Mouse (Mus musculus) lung, embryonic 15.5 days (tissue): ENCODE measurements around the gene Mapkapk3. TPM values are rescaled to one million over a fixed set of nuclear protein-coding genes. Genes with fewer than 3 reads are reported as not detected.

ENCODE experiments used
- ATAC-seq: fragments of 200-750 bp; cut with Nextera tagmentation; 2 replicates; pipeline ENCODE4 v1.8.0; 2017; ENCODE audit warnings: moderate number of reproducible peaks, borderline replicate concordance; ENCODE audit not compliant: low FRiP score, low TSS enrichment; ENCODE audit errors: extremely low read depth
- H3K27ac ChIP-seq: fragments of 300-500 bp; sonication (generic); 2 replicates; pipeline ENCODE4 v1.5.1; 2015; ENCODE audit warnings: moderate library complexity, mild to moderate bottlenecking, inconsistent platforms
- H3K27me3 ChIP-seq: fragments of 300-500 bp; sonication (generic); 2 replicates; pipeline ENCODE4 v1.6.1; 2015; ENCODE audit warnings: inconsistent platforms
- H3K36me3 ChIP-seq: fragments of 300-500 bp; sonication (generic); 2 replicates; pipeline ENCODE4 v1.6.1; 2015; ENCODE audit warnings: inconsistent platforms
- H3K4me1 ChIP-seq: fragments of 300-500 bp; sonication (generic); 2 replicates; pipeline ENCODE4 v1.6.1; 2015; ENCODE audit warnings: inconsistent platforms
- H3K4me2 ChIP-seq: fragments of 300-500 bp; sonication (generic); 2 replicates; pipeline ENCODE4 v1.6.1; 2015; ENCODE audit warnings: inconsistent platforms, mild to moderate bottlenecking, moderate library complexity
- H3K4me3 ChIP-seq: fragments of 300-500 bp; sonication (generic); 2 replicates; pipeline ENCODE4 v1.5.1; 2015; ENCODE audit warnings: mild to moderate bottlenecking, inconsistent platforms
- H3K9ac ChIP-seq: fragments of 300-500 bp; sonication (generic); 2 replicates; pipeline ENCODE4 v1.6.1; 2015; ENCODE audit warnings: inconsistent platforms
- H3K9me3 ChIP-seq: fragments of 300-500 bp; sonication (generic); 2 replicates; pipeline ENCODE4 v1.6.1; 2016; ENCODE audit warnings: inconsistent platforms
- WGBS: fragments of 180-500 bp; shearing (Covaris S2); methylation state at CpG from one replicate; pipeline ENCODE4 v1.1.7; 2015; 5-methylcytosine and 5-hydroxymethylcytosine counted together
- polyA plus RNA-seq: library from polyadenylated mRNA; unstranded; fragments of >200 nt; fragmentation: Nextera tagmentation; extraction: Ambion mirVana; gene quantifications from 2 replicates; pipeline ENCODE4 v1.2.1, GENCODE M21; 2015

Mapkapk3 gene
- polyA plus RNA-seq, 1 experiment from 2014 or later = 17.8 TPM

DNA sequence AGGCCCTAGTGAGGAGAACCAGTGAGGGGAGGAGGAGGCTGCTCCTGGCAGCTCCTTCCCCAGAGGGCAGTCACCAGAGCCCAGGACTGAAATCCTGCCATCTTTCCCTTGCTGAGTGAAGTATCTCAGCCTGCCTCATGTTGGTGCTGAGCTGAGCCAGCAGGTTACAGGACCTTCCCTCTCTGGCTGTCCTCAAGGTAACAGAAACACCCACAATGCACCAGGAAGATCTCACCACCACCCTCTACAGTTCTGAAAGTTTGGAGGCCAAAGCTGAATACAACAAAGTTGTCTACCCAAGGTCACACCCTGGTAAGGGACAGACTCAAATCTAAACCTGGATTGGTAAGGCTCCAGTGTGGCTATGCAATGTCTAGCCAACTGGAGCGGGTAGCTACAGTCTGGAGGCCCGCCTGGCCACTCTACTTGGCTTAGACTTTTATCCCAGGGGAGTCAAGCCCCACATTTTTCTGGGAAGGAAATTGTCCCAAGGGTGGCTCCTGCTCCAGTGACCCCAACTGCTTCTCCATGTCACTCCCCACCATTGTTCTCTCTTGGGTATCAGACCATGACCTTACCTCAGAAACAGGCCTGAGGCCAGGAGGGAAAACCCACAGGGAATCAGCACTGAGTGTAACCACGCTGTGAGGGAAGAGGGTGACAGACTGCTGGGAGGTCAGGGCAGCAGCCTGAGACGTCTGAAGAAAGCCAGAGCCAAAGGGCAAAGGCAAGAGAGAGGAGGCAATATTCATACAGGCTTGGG is 35.3 kb upstream of the Mapkapk3 start:
- H3K27ac ChIP-seq = no peak overlapping the region
- H3K9me3 ChIP-seq = no peaks in the 10 kb centered on the region
- H3K4me3 ChIP-seq = no peak overlapping the region
- H3K36me3 ChIP-seq = no peaks in the 10 kb centered on the region; the same call in 1 of the 2 replicates
- no peak overlapping the region for H3K9ac ChIP-seq
- ATAC-seq = no peak
- H3K4me2 ChIP-seq = no peak overlapping the region
- H3K4me1 ChIP-seq = peaks cover 17% of the 10 kb centered on the region
- WGBS = 68% methylated on average over 4 of the region's 4 CpGs
- no peaks in the 10 kb centered on the region for H3K27me3 ChIP-seq

GRCm38 (mm10) chr9:107323558-107323957 is 33.9 kb upstream of the Mapkapk3 start:
- Histone ChIP-seq H3K36me3 (no peaks in the 10 kb centered on the region; the same call in 1 of the 2 replicates), H3K4me1 (peaks cover 17% of the 10 kb centered on the region), H3K4me2 (no peak overlapping the region), H3K9ac (no peak overlapping the region), H3K9me3 (no peaks in the 10 kb centered on the region), H3K4me3 (no peak overlapping the region), H3K27me3 (no peaks in the 10 kb centered on the region), H3K27ac (no peak overlapping the region; the same call in 1 of the 2 replicates)
- ATAC-seq = no peak
- WGBS = 51% methylated on average over 6 of the region's 6 CpGs

GRCm38 (mm10) chr9:107322461-107323050 is 32.9 kb upstream of the Mapkapk3 start:
- Histone ChIP-seq H3K4me1 (peaks cover 14% of the 10 kb centered on the region), H3K36me3 (no peaks in the 10 kb centered on the region), H3K27me3 (no peaks in the 10 kb centered on the region), H3K9me3 (no peaks in the 10 kb centered on the region), H3K9ac (no peak overlapping the region), H3K4me2 (no peak overlapping the region), H3K4me3 (no peak overlapping the region), H3K27ac (peak overlapping the region; percentile 59; the same call in 1 of the 2 replicates)
- 59% methylated on average over 8 of the region's 8 CpGs for WGBS
- ATAC-seq = no peak

DNA sequence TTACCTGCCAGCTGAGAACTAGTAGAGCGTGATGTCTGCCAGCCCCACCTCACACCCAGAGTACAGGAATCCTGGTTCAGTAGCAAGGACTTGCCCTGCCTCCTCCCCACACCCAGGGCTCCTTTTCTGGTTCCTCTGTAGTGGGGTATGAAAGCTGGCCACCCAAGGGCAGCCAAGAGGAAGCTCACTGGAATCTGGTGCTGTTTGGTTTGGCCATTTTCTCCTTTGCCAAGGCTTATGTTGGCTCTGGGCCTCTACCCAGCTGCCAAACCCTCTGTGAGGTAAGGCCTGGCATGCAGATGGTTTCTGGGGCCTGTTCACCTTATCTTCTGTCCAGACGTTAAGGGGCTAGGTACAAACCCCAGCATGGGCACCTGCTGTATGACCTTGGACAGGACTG is 26.1 kb upstream of the Mapkapk3 start:
- H3K4me1 ChIP-seq = no peaks in the 10 kb centered on the region
- no peak overlapping the region for H3K4me2 ChIP-seq
- WGBS = 61% methylated on average over 2 of the region's 2 CpGs
- no peaks in the 10 kb centered on the region for H3K36me3 ChIP-seq
- H3K4me3 ChIP-seq = no peak overlapping the region
- no peak overlapping the region for H3K9ac ChIP-seq
- no peak for ATAC-seq
- no peaks in the 10 kb centered on the region for H3K27me3 ChIP-seq
- H3K9me3 ChIP-seq = no peaks in the 10 kb centered on the region
- no peak overlapping the region for H3K27ac ChIP-seq

DNA sequence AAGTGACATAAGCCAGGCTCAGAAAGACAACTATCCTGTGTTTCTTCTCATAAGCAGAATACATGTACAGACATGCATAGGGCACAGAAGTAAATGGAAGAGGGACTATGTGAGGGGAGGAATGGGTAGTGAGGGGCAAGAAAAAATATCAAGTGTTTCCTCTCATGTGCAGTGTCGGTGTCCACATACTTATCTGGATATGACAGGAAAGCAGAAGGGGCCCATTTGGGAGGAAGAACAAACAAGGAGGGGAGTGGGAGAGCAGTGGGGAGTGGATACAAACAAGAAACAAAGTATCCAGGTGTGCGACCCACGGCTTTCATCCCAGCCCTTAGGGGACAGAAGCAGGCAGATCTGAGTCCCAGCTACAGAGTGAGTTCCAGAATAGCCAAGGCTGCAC is 24.2 kb upstream of the Mapkapk3 start:
- Histone ChIP-seq H3K36me3 (no peaks in the 10 kb centered on the region), H3K4me3 (no peak overlapping the region), H3K9ac (no peak overlapping the region), H3K27ac (no peak overlapping the region), H3K4me1 (no peaks in the 10 kb centered on the region), H3K27me3 (no peaks in the 10 kb centered on the region), H3K4me2 (no peak overlapping the region), H3K9me3 (no peaks in the 10 kb centered on the region)
- no peak for ATAC-seq
- WGBS = 69% methylated on average over 3 of the region's 3 CpGs

DNA sequence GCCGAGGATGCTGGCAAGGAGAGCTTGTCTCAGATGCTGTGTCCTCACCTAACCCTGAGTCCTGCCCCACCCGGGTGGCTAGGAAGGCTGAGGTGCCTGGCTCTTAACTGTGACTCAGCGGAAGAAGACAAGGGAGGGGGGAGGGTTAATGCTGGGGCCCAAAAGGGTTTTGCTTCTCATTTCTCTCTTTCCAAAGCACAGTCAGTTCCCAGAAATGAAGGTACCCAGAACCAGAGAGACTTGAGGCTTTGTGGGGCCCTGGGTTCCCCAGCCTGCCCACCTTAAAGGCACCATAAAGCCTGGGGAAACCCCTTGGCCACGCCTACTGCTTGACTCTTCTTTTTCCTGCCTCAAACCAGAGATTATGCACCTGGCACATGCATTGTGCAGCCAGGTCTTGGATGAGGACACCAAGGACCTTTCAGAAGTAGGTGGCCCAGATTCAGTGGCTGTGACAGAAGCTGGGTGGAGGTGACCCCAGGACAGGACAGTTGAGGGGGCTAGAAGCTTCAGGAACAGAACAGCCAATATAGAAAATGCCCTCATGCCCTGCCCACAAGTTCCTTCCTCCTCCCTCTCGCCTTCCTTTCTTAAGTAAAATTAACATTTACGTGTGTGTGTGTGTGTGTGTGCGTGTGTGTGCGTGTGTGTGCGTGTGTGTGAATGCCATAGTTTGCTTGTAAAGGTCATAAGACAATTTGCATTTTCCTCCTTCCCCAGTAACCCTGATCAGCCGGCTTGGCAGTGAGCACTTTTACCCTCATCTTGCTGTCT is 23.3 kb upstream of the Mapkapk3 start:
- Histone ChIP-seq H3K27ac (no peak overlapping the region), H3K4me2 (no peak overlapping the region), H3K36me3 (no peaks in the 10 kb centered on the region), H3K4me1 (peaks cover 7% of the 10 kb centered on the region), H3K27me3 (no peaks in the 10 kb centered on the region), H3K9me3 (no peaks in the 10 kb centered on the region), H3K4me3 (no peak overlapping the region), H3K9ac (no peak overlapping the region)
- 54% methylated on average over 10 of the region's 10 CpGs for WGBS
- no peak for ATAC-seq

DNA sequence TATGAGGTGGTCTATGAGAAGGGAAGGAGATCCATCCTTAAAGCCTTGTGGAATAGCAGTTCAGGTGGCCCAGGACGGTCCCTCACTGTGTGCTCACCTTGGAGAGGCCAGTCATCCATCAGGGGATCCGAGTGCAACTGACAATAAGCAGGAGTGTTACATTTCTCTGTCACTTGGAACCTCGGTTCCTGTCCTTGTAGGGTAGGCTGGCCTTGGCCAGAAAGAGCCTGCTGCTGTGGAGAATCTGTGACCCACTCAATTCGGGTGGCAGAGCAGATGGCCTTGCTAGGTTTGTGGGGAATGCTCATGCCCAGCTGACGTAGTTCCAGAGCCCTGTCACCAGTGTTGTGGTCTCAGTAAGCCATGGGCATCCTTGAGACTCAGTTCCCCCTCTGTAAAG is 19.9 kb upstream of the Mapkapk3 start:
- Histone ChIP-seq H3K27ac (no peak overlapping the region), H3K36me3 (no peaks in the 10 kb centered on the region), H3K4me2 (no peak overlapping the region), H3K4me1 (peaks cover 36% of the 10 kb centered on the region), H3K4me3 (no peak overlapping the region), H3K9me3 (no peaks in the 10 kb centered on the region), H3K27me3 (no peaks in the 10 kb centered on the region), H3K9ac (no peak overlapping the region)
- no peak for ATAC-seq
- WGBS = 51% methylated on average over 5 of the region's 5 CpGs

GRCm38 (mm10) chr9:107309171-107309570 is 19.5 kb upstream of the Mapkapk3 start:
- H3K9me3 ChIP-seq = no peaks in the 10 kb centered on the region
- no peak overlapping the region for H3K27ac ChIP-seq
- no peak for ATAC-seq

GRCm38 (mm10) chr9:107308346-107309000 is 18.8 kb upstream of the Mapkapk3 start:
- no peak overlapping the region for H3K9ac ChIP-seq
- no peaks in the 10 kb centered on the region for H3K9me3 ChIP-seq
- H3K4me3 ChIP-seq = no peak overlapping the region
- peak overlapping the region; percentile 81 for H3K27ac ChIP-seq
- no peaks in the 10 kb centered on the region for H3K36me3 ChIP-seq
- WGBS = 81% methylated on average over 9 of the region's 9 CpGs
- H3K4me1 ChIP-seq = peaks cover 36% of the 10 kb centered on the region
- no peaks in the 10 kb centered on the region for H3K27me3 ChIP-seq
- H3K4me2 ChIP-seq = no peak overlapping the region
- 0 out of 2 replicates have a peak, but pooled peaks have one; percentile 12 for ATAC-seq

More at GRCm38 (mm10) chr9:107309171-107309570, 19.5 kb upstream of the Mapkapk3 start:
- Histone ChIP-seq H3K4me2 (no peak overlapping the region), H3K9ac (no peak overlapping the region), H3K4me1 (peaks cover 36% of the 10 kb centered on the region), H3K36me3 (no peaks in the 10 kb centered on the region), H3K4me3 (no peak overlapping the region), H3K27me3 (no peaks in the 10 kb centered on the region)
- 57% methylated on average over 9 of the region's 9 CpGs for WGBS

GRCm38 (mm10) chr9:107307886-107308285 is 18.2 kb upstream of the Mapkapk3 start:
- Histone ChIP-seq H3K4me3 (no peak overlapping the region), H3K27ac (peak overlapping the region; percentile 81), H3K9me3 (no peaks in the 10 kb centered on the region), H3K36me3 (no peaks in the 10 kb centered on the region), H3K4me2 (peak overlapping the region; percentile 5; the same call in 1 of the 2 replicates), H3K27me3 (no peaks in the 10 kb centered on the region), H3K9ac (no peak overlapping the region), H3K4me1 (peaks cover 42% of the 10 kb centered on the region)
- ATAC-seq = peak; percentile 64; the same call in 1 of the 2 replicates
- 35% methylated on average over 12 of the region's 12 CpGs for WGBS

- 58% methylated on average over 11 of the region's 11 CpGs for WGBS
- Histone ChIP-seq H3K4me1 (peaks cover 43% of the 10 kb centered on the region), H3K9me3 (no peaks in the 10 kb centered on the region), H3K4me2 (peak overlapping the region; percentile 5; the same call in 1 of the 2 replicates), H3K9ac (no peak overlapping the region), H3K36me3 (no peaks in the 10 kb centered on the region), H3K27ac (peak overlapping the region; percentile 81), H3K27me3 (no peaks in the 10 kb centered on the region), H3K4me3 (no peak overlapping the region)
- peak; percentile 4; the same call in 1 of the 2 replicates for ATAC-seq
Observed at GRCm38 (mm10) chr9:107307099-107307872, 17.6 kb upstream of the Mapkapk3 start.
